Mouse (Mus musculus): ENCODE results near the gene Klc4. TPM values are rescaled to one million over a fixed set of nuclear protein-coding genes. Genes with fewer than 3 reads are reported as not detected.

Klc4 gene
- polyA plus RNA-seq, 1 experiment from 2014 or later: 29.8 TPM

DNA sequence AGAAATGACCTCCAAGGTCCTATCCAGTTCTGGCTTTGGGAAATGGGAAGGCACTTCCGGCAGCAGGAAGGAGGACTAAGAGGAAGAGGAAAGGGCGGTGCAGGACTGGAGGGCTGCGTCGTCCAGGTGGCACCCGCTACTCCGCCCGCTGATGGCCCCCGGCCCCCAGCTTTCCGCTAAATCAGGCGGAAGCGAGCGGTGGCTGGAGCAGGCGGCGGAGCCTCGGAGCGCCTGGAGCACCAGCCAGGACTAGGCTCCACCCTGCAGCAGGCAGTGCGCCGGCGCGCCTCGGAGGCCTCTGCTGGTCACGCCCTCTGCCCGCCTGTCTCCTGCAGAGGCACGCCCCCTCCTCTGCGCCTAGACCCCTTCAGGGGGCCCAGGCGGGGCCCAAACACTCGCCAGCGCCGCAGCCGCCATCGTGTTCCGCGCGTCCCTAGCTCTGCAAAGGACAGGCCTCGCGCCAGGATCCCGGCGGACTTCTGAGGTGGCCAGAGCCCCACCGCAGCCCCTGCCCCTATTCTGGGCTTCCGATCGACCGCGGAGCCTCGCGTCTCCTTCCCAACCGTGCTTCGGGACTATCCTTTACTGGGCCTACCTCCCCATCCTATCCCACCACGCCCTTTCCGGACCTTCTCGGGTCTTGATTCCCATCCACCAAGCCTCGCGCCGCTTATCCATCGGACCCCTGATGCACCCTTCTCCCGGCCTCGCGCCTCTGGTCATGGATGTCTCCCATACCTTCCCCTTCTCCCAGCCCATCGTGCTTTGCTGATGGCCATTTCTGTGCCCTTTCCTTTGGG, 4.6 kb upstream of the Klc4 start, which contains the start of gene Cul7:
Gene Cul7 (plus strand): TSS at position 106 of the 800 bp plus-strand sequence.
- peak within 1 kb of the TSS; percentile 85 for H3K4me2 ChIP-seq (replicated peaks)
- peaks cover 33% of the 10 kb centered on the region for H3K4me1 ChIP-seq
- peak within 1 kb of the TSS; percentile 88 for H3K9ac ChIP-seq
- under 1% methylated on average over 57 of the region's 58 CpGs for WGBS
- H3K9me3 ChIP-seq: no peaks in the 10 kb centered on the region
- peak within 1 kb of the TSS; percentile 96 for H3K27ac ChIP-seq
- H3K36me3 ChIP-seq: peaks cover 42% of the 10 kb centered on the region
- peak within 1 kb of the TSS; percentile 78 for H3K4me3 ChIP-seq
- ATAC-seq (ENCODE audit: insufficient number of reproducible peaks, insufficient read depth, low FRiP score, low TSS enrichment): peak; percentile 94
- no peaks in the 10 kb centered on the region for H3K27me3 ChIP-seq

DNA sequence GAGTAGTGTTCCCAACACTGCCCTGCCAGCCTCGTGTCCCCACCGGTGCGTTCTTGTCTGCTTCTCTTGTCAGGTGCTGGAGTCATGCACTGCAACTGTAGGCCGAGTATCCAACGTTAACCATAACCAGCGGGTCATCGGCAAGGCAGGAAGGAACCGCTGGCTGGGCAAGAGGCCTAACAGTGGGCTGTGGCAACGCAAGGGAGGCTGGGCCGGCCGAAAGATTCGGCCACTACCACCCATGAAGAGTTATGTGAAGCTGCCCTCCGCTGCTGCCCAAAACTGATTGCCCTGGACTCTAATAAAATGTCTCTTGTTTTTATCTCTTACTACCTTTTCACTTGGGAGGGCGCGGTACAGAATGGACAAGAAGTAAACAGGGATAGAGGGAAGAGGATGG, 4.0 kb upstream of the Klc4 start:
- Histone ChIP-seq H3K4me1 (peaks cover 37% of the 10 kb centered on the region), H3K9ac (peak overlapping the region; percentile 88), H3K4me2 (replicated peaks) (peak overlapping the region; percentile 85), H3K4me3 (peak overlapping the region; percentile 78), H3K27me3 (no peaks in the 10 kb centered on the region), H3K36me3 (peaks cover 38% of the 10 kb centered on the region), H3K27ac (peak overlapping the region; percentile 96), H3K9me3 (no peaks in the 10 kb centered on the region)
- 29% methylated on average over 15 of the region's 15 CpGs for WGBS
- ATAC-seq (ENCODE audit: insufficient number of reproducible peaks, insufficient read depth, low FRiP score, low TSS enrichment): no peak

DNA sequence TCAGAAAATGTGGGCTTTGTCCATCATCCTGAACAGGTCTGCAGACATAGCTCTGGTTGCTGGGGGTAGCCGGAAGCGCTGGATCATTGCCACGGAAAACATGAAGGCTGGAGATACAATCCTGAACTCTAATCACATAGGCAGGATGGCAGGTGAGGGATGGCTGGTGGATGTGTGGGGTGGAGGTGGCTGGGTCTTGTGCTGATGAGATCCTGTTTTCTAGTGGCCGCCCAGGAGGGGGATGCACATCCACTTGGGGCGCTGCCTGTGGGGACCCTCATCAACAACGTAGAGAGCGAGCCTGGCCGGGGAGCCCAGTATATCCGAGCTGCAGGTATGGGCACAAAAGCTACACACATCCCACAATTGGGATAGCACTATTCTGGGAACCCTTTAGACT, 2.6 kb upstream of the Klc4 start:
- Histone ChIP-seq H3K36me3 (peaks cover 26% of the 10 kb centered on the region), H3K27me3 (no peaks in the 10 kb centered on the region), H3K9ac (no peak overlapping the region), H3K4me1 (peaks cover 45% of the 10 kb centered on the region), H3K4me2 (replicated peaks) (no peak overlapping the region), H3K9me3 (no peaks in the 10 kb centered on the region), H3K4me3 (no peak overlapping the region), H3K27ac (no peak overlapping the region)
- ATAC-seq (ENCODE audit: insufficient number of reproducible peaks, insufficient read depth, low FRiP score, low TSS enrichment): no peak
- 92% methylated on average over 9 of the region's 9 CpGs for WGBS

DNA sequence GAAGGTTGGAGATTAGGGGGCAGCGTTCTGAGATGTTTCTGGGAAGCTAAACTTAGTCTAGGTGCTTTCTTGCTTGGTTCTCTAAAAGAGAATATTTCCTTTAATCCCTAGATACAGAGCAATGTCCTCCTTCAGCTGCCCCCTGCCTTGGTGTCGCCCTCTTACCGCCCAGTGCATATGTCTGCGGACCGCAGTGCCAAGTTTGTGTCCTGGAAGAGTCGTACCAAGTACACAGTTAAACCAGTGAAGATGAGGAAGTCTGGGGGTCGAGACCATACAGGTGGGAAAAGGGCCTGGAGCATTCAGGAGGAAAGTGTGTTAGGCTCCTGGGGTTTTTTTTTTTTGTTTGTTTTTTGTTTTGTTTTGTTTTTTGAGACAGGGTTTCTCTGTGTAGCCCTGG, 1.5 kb upstream of the Klc4 start:
- peaks cover 39% of the 10 kb centered on the region for H3K4me1 ChIP-seq
- H3K4me3 ChIP-seq: no peak overlapping the region
- H3K4me2 ChIP-seq (replicated peaks): no peak overlapping the region
- H3K27ac ChIP-seq: no peak overlapping the region
- no peak overlapping the region for H3K9ac ChIP-seq
- 87% methylated on average over 7 of the region's 7 CpGs for WGBS
- H3K9me3 ChIP-seq: no peaks in the 10 kb centered on the region
- H3K36me3 ChIP-seq: peaks cover 17% of the 10 kb centered on the region
- ATAC-seq (ENCODE audit: insufficient number of reproducible peaks, insufficient read depth, low FRiP score, low TSS enrichment): no peak
- H3K27me3 ChIP-seq: no peaks in the 10 kb centered on the region

- ATAC-seq (ENCODE audit: insufficient number of reproducible peaks, insufficient read depth, low FRiP score, low TSS enrichment): no peak
- H3K27ac ChIP-seq: peak overlapping the region; percentile 72
- WGBS: under 1% methylated on average over 19 of the region's 19 CpGs
Measured at GRCm38 (mm10) chr17:46646322-46646662, 470 bp upstream of the Klc4 start.

GRCm38 (mm10) chr17:46644916-46645475, 826 bp downstream of the Klc4 start:
- 13% methylated on average over 11 of the region's 11 CpGs for WGBS

More at GRCm38 (mm10) chr17:46646322-46646662, 470 bp upstream of the Klc4 start:
- Histone ChIP-seq H3K4me1 (peaks cover 29% of the 10 kb centered on the region), H3K4me2 (replicated peaks) (peak overlapping the region; percentile 76), H3K9ac (peak overlapping the region; percentile 74), H3K27me3 (no peaks in the 10 kb centered on the region), H3K4me3 (peak overlapping the region; percentile 78), H3K36me3 (peaks cover 22% of the 10 kb centered on the region), H3K9me3 (no peaks in the 10 kb centered on the region)

DNA sequence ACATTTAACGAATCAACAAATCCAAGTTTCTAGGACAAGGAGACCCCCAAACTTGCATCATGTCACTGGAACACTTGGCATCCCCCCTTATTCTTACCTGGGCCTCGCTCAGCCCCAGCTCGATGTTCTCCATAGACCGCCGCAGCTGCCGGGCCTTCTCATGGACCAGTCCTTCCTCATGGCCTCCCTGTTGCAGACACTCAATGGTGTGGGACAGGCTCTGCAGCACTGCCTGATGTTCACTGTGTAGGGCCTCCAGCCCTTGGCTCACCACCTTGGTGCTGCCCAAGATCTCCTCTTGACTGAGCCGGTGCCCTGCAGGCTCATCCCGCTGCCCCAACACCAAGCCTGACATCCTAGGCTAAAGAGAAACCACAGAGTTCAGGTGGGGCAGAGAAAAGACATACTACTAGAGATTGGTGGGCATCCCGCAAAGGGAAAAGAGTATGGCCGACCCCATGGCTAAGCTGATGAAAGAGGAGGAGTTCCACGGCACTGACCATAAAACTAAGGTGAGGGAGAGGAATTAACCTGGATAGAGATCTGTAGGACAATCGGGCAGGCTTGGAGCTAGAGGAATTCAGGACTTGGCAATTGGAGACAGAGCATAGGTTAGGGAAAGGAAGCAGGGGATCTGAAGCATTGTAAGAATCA, 1.5 kb downstream of the Klc4 start:
- Histone ChIP-seq H3K9me3 (no peaks in the 10 kb centered on the region), H3K4me3 (peak overlapping the region; percentile 78; the same call in 1 of the 2 replicates), H3K4me2 (replicated peaks) (peak overlapping the region; percentile 83), H3K27ac (no peak overlapping the region), H3K27me3 (no peaks in the 10 kb centered on the region), H3K4me1 (peaks cover 18% of the 10 kb centered on the region), H3K9ac (peak overlapping the region; percentile 67; the same call in 1 of the 2 replicates), H3K36me3 (peaks cover 43% of the 10 kb centered on the region)
- 86% methylated on average over 12 of the region's 12 CpGs for WGBS
- no peak for ATAC-seq (ENCODE audit: insufficient number of reproducible peaks, insufficient read depth, low FRiP score, low TSS enrichment)

More at GRCm38 (mm10) chr17:46644916-46645475, 826 bp downstream of the Klc4 start:
- peak overlapping the region; percentile 83 for H3K4me2 ChIP-seq (replicated peaks)
- peak overlapping the region; percentile 67 for H3K9ac ChIP-seq
- H3K9me3 ChIP-seq: no peaks in the 10 kb centered on the region
- H3K4me3 ChIP-seq: peak overlapping the region; percentile 78
- H3K27me3 ChIP-seq: no peaks in the 10 kb centered on the region
- no peak for ATAC-seq (ENCODE audit: insufficient number of reproducible peaks, insufficient read depth, low FRiP score, low TSS enrichment)
- peaks cover 35% of the 10 kb centered on the region for H3K36me3 ChIP-seq
- H3K27ac ChIP-seq: 0 out of 2 replicates have a peak overlapping the region, but pooled peaks have one; percentile 24
- peaks cover 25% of the 10 kb centered on the region for H3K4me1 ChIP-seq

DNA sequence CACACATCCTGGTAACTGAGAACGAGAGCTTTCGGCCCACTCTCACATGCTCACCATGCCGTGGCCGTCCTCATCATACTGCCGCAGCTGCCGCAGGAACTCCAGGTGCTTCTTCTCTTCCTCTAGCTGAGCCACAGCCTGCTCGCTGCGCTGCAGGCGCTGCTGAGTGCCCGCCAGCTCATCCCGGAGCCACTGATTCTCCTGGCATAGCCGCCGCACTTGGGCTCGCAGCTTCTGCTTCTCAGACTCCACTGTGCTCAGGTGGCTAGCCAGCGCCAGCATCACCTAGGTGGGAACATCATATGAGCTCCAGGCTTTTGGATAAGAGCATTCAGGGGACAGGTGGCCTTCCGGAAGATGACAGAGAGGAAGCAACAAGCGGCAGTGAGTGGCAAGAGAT, 3.8 kb downstream of the Klc4 start:
- peaks cover 16% of the 10 kb centered on the region for H3K4me1 ChIP-seq
- H3K9me3 ChIP-seq: no peaks in the 10 kb centered on the region
- no peak for ATAC-seq (ENCODE audit: insufficient number of reproducible peaks, insufficient read depth, low FRiP score, low TSS enrichment)
- H3K4me3 ChIP-seq: no peak overlapping the region
- no peak overlapping the region for H3K27ac ChIP-seq
- 89% methylated on average over 17 of the region's 17 CpGs for WGBS
- no peaks in the 10 kb centered on the region for H3K27me3 ChIP-seq
- H3K9ac ChIP-seq: no peak overlapping the region
- H3K36me3 ChIP-seq: peaks cover 36% of the 10 kb centered on the region
- H3K4me2 ChIP-seq (replicated peaks): no peak overlapping the region

- Histone ChIP-seq H3K27me3 (no peaks in the 10 kb centered on the region), H3K4me2 (replicated peaks) (no peak overlapping the region), H3K4me3 (no peak overlapping the region), H3K4me1 (peaks cover 18% of the 10 kb centered on the region), H3K36me3 (peaks cover 52% of the 10 kb centered on the region), H3K9me3 (no peaks in the 10 kb centered on the region), H3K9ac (no peak overlapping the region), H3K27ac (no peak overlapping the region)
- WGBS: 82% methylated on average over 9 of the region's 9 CpGs
- ATAC-seq (ENCODE audit: insufficient number of reproducible peaks, insufficient read depth, low FRiP score, low TSS enrichment): no peak
Measured at GRCm38 (mm10) chr17:46639929-46640328, 5.9 kb downstream of the Klc4 start.

- Histone ChIP-seq H3K4me3 (no peak overlapping the region), H3K27me3 (no peaks in the 10 kb centered on the region), H3K27ac (no peak overlapping the region), H3K9me3 (no peaks in the 10 kb centered on the region), H3K9ac (0 out of 2 replicates have a peak overlapping the region, but pooled peaks have one; percentile 33), H3K4me2 (replicated peaks) (peak overlapping the region; percentile 25), H3K4me1 (0 out of 2 replicates have a peak, but pooled peaks cover 8% of the 10 kb centered on the region), H3K36me3 (peaks cover 64% of the 10 kb centered on the region)
- ATAC-seq (ENCODE audit: insufficient number of reproducible peaks, insufficient read depth, low FRiP score, low TSS enrichment): no peak
- WGBS: 26% methylated on average over 15 of the region's 15 CpGs
Measured at GRCm38 (mm10) chr17:46636831-46637523, 8.8 kb downstream of the Klc4 start.

Measured in embryonic facial prominence, embryonic 12.5 days (tissue).